In genomic region chr5:74214501-74215110, GRCm38 (mm10) we compare ENCODE assay signal across 12 mouse cellular contexts. TPM values are rescaled to one million over a fixed set of nuclear protein-coding genes. Genes with fewer than 3 reads are reported as not detected.
DNase-seq lines count a peak whose midpoint lies in the region; ATAC-seq lines count a peak whose summit lies in the region.
"Had no signal": no experiment of that assay in that cellular context is flagged by ENCODE, and none has a peak within 500 bp of the region (broad histone marks: within the 10 kb centered on the region; RNA-seq: fewer than 3 reads in every experiment).

No protein-coding gene starts in this region.

- no peak overlapping the region; the same call in 1 of the 2 replicates for H3K9ac ChIP-seq in midbrain, embryonic 11.5 days (ENCODE audit: low read length)
- no peak overlapping the region for H3K9ac ChIP-seq in midbrain, embryonic 15.5 days
- H3K9ac ChIP-seq in hindbrain, embryonic 12.5 days: no peak overlapping the region
- H3K9ac ChIP-seq in stomach, embryonic 16.5 days (ENCODE audit: low read length): no peak overlapping the region; the same call in 1 of the 2 replicates
- H3K9ac ChIP-seq: stomach, embryonic 15.5 days had no signal

- H3K27me3 ChIP-seq in heart, embryonic 10.5 days (ENCODE audit: insufficient read depth, poor library complexity, severe bottlenecking): no peaks in the 10 kb centered on the region
- no peaks in the 10 kb centered on the region for H3K27me3 ChIP-seq in midbrain, embryonic 11.5 days (ENCODE audit: control insufficient read depth, insufficient read depth, low read length)
- no peaks in the 10 kb centered on the region for H3K27me3 ChIP-seq in midbrain, embryonic 15.5 days (replicated peaks)
- H3K27me3 ChIP-seq in hindbrain, embryonic 12.5 days: no peaks in the 10 kb centered on the region
- H3K27me3 ChIP-seq in stomach, embryonic 16.5 days (ENCODE audit: control insufficient read depth, insufficient read depth, low read length): no peaks in the 10 kb centered on the region
- H3K27me3 ChIP-seq: stomach, embryonic 15.5 days had no signal

- peak; percentile 59; the same call in 1 of the 2 replicates for ATAC-seq in midbrain, embryonic 11.5 days (ENCODE audit: low FRiP score)
- no peak for ATAC-seq in midbrain, embryonic 15.5 days (replicated peaks)
- ATAC-seq in hindbrain, embryonic 12.5 days (ENCODE audit: low FRiP score): peak; percentile 17; the same call in 1 of the 2 replicates
- ATAC-seq in stomach, embryonic 16.5 days (ENCODE audit: insufficient read depth, low FRiP score): no peak

- intact Hi-C loops in heart, postnatal 36 days (cut with DNase I): no loop called here

- WGBS in heart, embryonic 10.5 days: 15% methylated on average over 7 of the region's 7 CpGs
- WGBS in midbrain, embryonic 11.5 days: 1% methylated on average over 7 of the region's 7 CpGs
- 2% methylated on average over 7 of the region's 7 CpGs for WGBS in midbrain, embryonic 15.5 days
- whole genome bisulfite sequencing in hindbrain, embryonic 12.5 days: 4% methylated on average over 7 of the region's 7 CpGs
- WGBS in stomach, embryonic 16.5 days: 18% methylated on average over 7 of the region's 7 CpGs

- peak overlapping the region; percentile 78 for H3K27ac ChIP-seq in heart, embryonic 10.5 days
- peak overlapping the region; percentile 25 for H3K27ac ChIP-seq in midbrain, embryonic 11.5 days (ENCODE audit: low read depth, low read length)
- H3K27ac ChIP-seq in midbrain, embryonic 15.5 days: no peak overlapping the region
- H3K27ac ChIP-seq in hindbrain, embryonic 12.5 days: peak overlapping the region; percentile 72
- 0 out of 2 replicates have a peak overlapping the region, but pooled peaks have one; percentile 39 for H3K27ac ChIP-seq in stomach, embryonic 16.5 days (ENCODE audit: low read length)
- H3K27ac ChIP-seq: stomach, embryonic 15.5 days had no signal

- no peaks in the 10 kb centered on the region for H3K9me3 ChIP-seq in heart, embryonic 10.5 days
- no peaks in the 10 kb centered on the region for H3K9me3 ChIP-seq in midbrain, embryonic 11.5 days (ENCODE audit: control insufficient read depth, low read length)
- H3K9me3 ChIP-seq in midbrain, embryonic 15.5 days: no peaks in the 10 kb centered on the region
- H3K9me3 ChIP-seq in hindbrain, embryonic 12.5 days (replicated peaks): no peaks in the 10 kb centered on the region
- H3K9me3 ChIP-seq in stomach, embryonic 16.5 days (replicated peaks; ENCODE audit: control insufficient read depth, low read length): no peaks in the 10 kb centered on the region
- H3K9me3 ChIP-seq: stomach, embryonic 15.5 days had no signal

- no peak for DNase-seq in heart, embryonic 10.5 days (ENCODE audit: low spot score)
- DNase-seq in heart, postnatal 36 days: no peak
- peak; percentile 92 for DNase-seq in midbrain, embryonic 11.5 days (ENCODE audit: low spot score, missing footprints)
- DNase-seq in layer of hippocampus, adult 11-12 months (ENCODE audit: low spot score): no peak
- DNase-seq in frontal cortex, postnatal 10 days (ENCODE audit: low spot score in 2 of 2): no peak
- DNase-seq: layer of hippocampus, postnatal 36 days; lung, postnatal 10 days had no signal

- H3K4me2 ChIP-seq in midbrain, embryonic 11.5 days: peak overlapping the region; percentile 32
- H3K4me2 ChIP-seq in midbrain, embryonic 15.5 days: no peak overlapping the region
- peak overlapping the region; percentile 36 for H3K4me2 ChIP-seq in hindbrain, embryonic 12.5 days (replicated peaks)
- no peak overlapping the region for H3K4me2 ChIP-seq in stomach, embryonic 16.5 days (ENCODE audit: low read depth, low read length)
- H3K4me2 ChIP-seq: stomach, embryonic 15.5 days had no signal

- H3K36me3 ChIP-seq in heart, embryonic 10.5 days: no peaks in the 10 kb centered on the region
- no peaks in the 10 kb centered on the region for H3K36me3 ChIP-seq in midbrain, embryonic 11.5 days (ENCODE audit: control insufficient read depth, insufficient read depth, low read length)
- no peaks in the 10 kb centered on the region for H3K36me3 ChIP-seq in midbrain, embryonic 15.5 days (replicated peaks)
- H3K36me3 ChIP-seq in hindbrain, embryonic 12.5 days: no peaks in the 10 kb centered on the region
- no peaks in the 10 kb centered on the region for H3K36me3 ChIP-seq in stomach, embryonic 16.5 days (ENCODE audit: control insufficient read depth, insufficient read depth, low read length)
- H3K36me3 ChIP-seq: stomach, embryonic 15.5 days had no signal

- peaks cover 41% of the 10 kb centered on the region for H3K4me1 ChIP-seq in heart, embryonic 10.5 days
- peaks cover 12% of the 10 kb centered on the region for H3K4me1 ChIP-seq in midbrain, embryonic 11.5 days (ENCODE audit: control insufficient read depth, insufficient read depth, low read length)
- H3K4me1 ChIP-seq in midbrain, embryonic 15.5 days: peaks cover 6% of the 10 kb centered on the region; the same call in 1 of the 2 replicates
- peaks cover 31% of the 10 kb centered on the region for H3K4me1 ChIP-seq in hindbrain, embryonic 12.5 days
- H3K4me1 ChIP-seq in stomach, embryonic 16.5 days (ENCODE audit: control insufficient read depth, insufficient read depth, low read length): peaks cover 14% of the 10 kb centered on the region; the same call in 1 of the 2 replicates

- H3K4me3 ChIP-seq in heart, embryonic 10.5 days: no peak overlapping the region
- H3K4me3 ChIP-seq in midbrain, embryonic 11.5 days (ENCODE audit: low read depth, low read length): no peak overlapping the region
- H3K4me3 ChIP-seq in midbrain, embryonic 15.5 days: no peak overlapping the region
- no peak overlapping the region for H3K4me3 ChIP-seq in hindbrain, embryonic 12.5 days
- no peak overlapping the region for H3K4me3 ChIP-seq in stomach, embryonic 16.5 days (replicated peaks; ENCODE audit: low read length)
- H3K4me3 ChIP-seq: erythroblast, embryonic 14.5 days; stomach, embryonic 15.5 days had no signal

RNA-seq across cellular contexts. Expression of gene Rasl11b, which starts 19.5 kb away (rescaled TPM):
- polyA plus RNA-seq in heart, embryonic 10.5 days (2016; fragmentation: Nextera tagmentation; extraction: Ambion mirVana): 58.3 and 65.9 TPM in 2 replicates
- total RNA-seq in heart, postnatal 36 days (2021): 10 to 100 TPM; 29.9 to 44.8 TPM
- polyA plus RNA-seq in midbrain, embryonic 11.5 days (2014; fragmentation: Nextera tagmentation; extraction: Ambion mirVana): 27.0 and 29.0 TPM in 2 replicates
- polyA plus RNA-seq in midbrain, embryonic 15.5 days (2015; fragmentation: Nextera tagmentation; extraction: Ambion mirVana): 11.4 and 12.9 TPM in 2 replicates
- 44.5 and 54.3 TPM in 2 replicates for polyA plus RNA-seq in hindbrain, embryonic 12.5 days (2016; fragmentation: Nextera tagmentation; extraction: Ambion mirVana)
- 52.8 and 56.1 TPM in 2 replicates for polyA plus RNA-seq in stomach, embryonic 16.5 days (2015; fragmentation: Nextera tagmentation; extraction: Ambion mirVana)
- polyA plus RNA-seq: erythroblast, embryonic 14.5 days had no signal

Comparison
In these comparisons a context has a peak if more than half of its experiments do, and no peak if none do; other contexts are left out.
1. ATAC-seq: peak in midbrain, embryonic 11.5 days (single experiment) and hindbrain, embryonic 12.5 days (single experiment); none in midbrain, embryonic 15.5 days (single experiment) and stomach, embryonic 16.5 days (single experiment).
2. H3K4me2 ChIP-seq: peak in midbrain, embryonic 11.5 days (single experiment) and hindbrain, embryonic 12.5 days (single experiment); none in midbrain, embryonic 15.5 days (single experiment) and stomach, embryonic 16.5 days (single experiment).